Mouse (Mus musculus): ENCODE data around the gene Ush1c. TPM values are rescaled to one million over a fixed set of nuclear protein-coding genes. Genes with fewer than 3 reads are reported as not detected.
A peak's percentile ranks its signal among the peaks of the same experiment; 100 is the strongest.

The Ush1c gene
- total and polyA plus RNA-seq, 2 experiments from 2014 or later, result 1.6 to 1.9 TPM

- 91% methylated on average over 11 of the region's 11 CpGs for WGBS
- Histone ChIP-seq H3K4me1 (ENCODE audit: insufficient read depth) (peaks cover 5% of the 10 kb centered on the region; the same call in 1 of the 2 replicates), H3K27ac (ENCODE audit: low read depth, low read length) (no peak overlapping the region), H3K9ac (no peak overlapping the region), H3K4me2 (ENCODE audit: low read depth) (no peak overlapping the region), H3K4me3 (ENCODE audit: low read depth, low read length) (no peak overlapping the region), H3K9me3 (ENCODE audit: low read length) (no peaks in the 10 kb centered on the region), H3K27me3 (ENCODE audit: insufficient read depth, low read length) (no peaks in the 10 kb centered on the region), H3K36me3 (ENCODE audit: insufficient read depth) (peaks cover 7% of the 10 kb centered on the region; the same call in 1 of the 2 replicates)
- no peak for TF ChIP-seq CTCF (IDR thresholded peaks at IDR 0.05; ENCODE audit: low read depth)
- DNase-seq (no peak), ATAC-seq (no peak)
Measured at GRCm38 (mm10) chr7:46165876-46166275, 72.4 kb downstream of the Ush1c start.

GRCm38 (mm10) chr7:46162731-46163130 is 75.6 kb downstream of the Ush1c start:
- Histone ChIP-seq H3K36me3 (ENCODE audit: insufficient read depth) (peaks cover 4% of the 10 kb centered on the region; the same call in 1 of the 2 replicates), H3K9ac (no peak overlapping the region), H3K4me3 (ENCODE audit: low read depth, low read length) (no peak overlapping the region), H3K4me1 (ENCODE audit: insufficient read depth) (peaks cover 5% of the 10 kb centered on the region; the same call in 1 of the 2 replicates), H3K9me3 (ENCODE audit: low read length) (no peaks in the 10 kb centered on the region), H3K4me2 (ENCODE audit: low read depth) (no peak overlapping the region), H3K27ac (ENCODE audit: low read depth, low read length) (0 out of 2 replicates have a peak overlapping the region, but pooled peaks have one; percentile 41), H3K27me3 (ENCODE audit: insufficient read depth, low read length) (no peaks in the 10 kb centered on the region)
- WGBS, result 52% methylated on average over 5 of the region's 5 CpGs
- ATAC-seq (no peak), DNase-seq (no peak)
- no peak for TF ChIP-seq CTCF (IDR thresholded peaks at IDR 0.05; ENCODE audit: low read depth)

GRCm38 (mm10) chr7:46162132-46162727 is 76.1 kb downstream of the Ush1c start:
- no peak for TF ChIP-seq CTCF (IDR thresholded peaks at IDR 0.05; ENCODE audit: low read depth)

GRCm38 (mm10) chr7:46161615-46162014 is 76.7 kb downstream of the Ush1c start:
- H3K9me3 ChIP-seq (ENCODE audit: low read length), result no peaks in the 10 kb centered on the region
- no peak for DNase-seq
- no peak overlapping the region for H3K4me3 ChIP-seq (ENCODE audit: low read depth, low read length)
- no peak overlapping the region for H3K4me2 ChIP-seq (ENCODE audit: low read depth)
- no peak overlapping the region for H3K27ac ChIP-seq (ENCODE audit: low read depth, low read length)
- no peaks in the 10 kb centered on the region for H3K27me3 ChIP-seq (ENCODE audit: insufficient read depth, low read length)
- 25% methylated on average over 3 of the region's 3 CpGs for WGBS
- H3K4me1 ChIP-seq (ENCODE audit: insufficient read depth), result peaks cover 5% of the 10 kb centered on the region; the same call in 1 of the 2 replicates
- no peak for TF ChIP-seq CTCF (IDR thresholded peaks at IDR 0.05; ENCODE audit: low read depth)
- H3K36me3 ChIP-seq (ENCODE audit: insufficient read depth), result peaks cover 4% of the 10 kb centered on the region; the same call in 1 of the 2 replicates
- 0 out of 2 replicates have a peak, but pooled peaks have one; percentile 5 for ATAC-seq
- no peak overlapping the region for H3K9ac ChIP-seq

More at GRCm38 (mm10) chr7:46162132-46162727, 76.1 kb downstream of the Ush1c start:
- peak; percentile 72 for ATAC-seq
- WGBS, result 50% methylated on average over 11 of the region's 11 CpGs
- H3K9ac ChIP-seq, result no peak overlapping the region
- no peak overlapping the region for H3K4me3 ChIP-seq (ENCODE audit: low read depth, low read length)
- H3K36me3 ChIP-seq (ENCODE audit: insufficient read depth), result peaks cover 4% of the 10 kb centered on the region; the same call in 1 of the 2 replicates
- peak overlapping the region; percentile 41; the same call in 1 of the 2 replicates for H3K27ac ChIP-seq (ENCODE audit: low read depth, low read length)
- peaks cover 5% of the 10 kb centered on the region; the same call in 1 of the 2 replicates for H3K4me1 ChIP-seq (ENCODE audit: insufficient read depth)
- H3K9me3 ChIP-seq (ENCODE audit: low read length), result no peaks in the 10 kb centered on the region
- no peaks in the 10 kb centered on the region for H3K27me3 ChIP-seq (ENCODE audit: insufficient read depth, low read length)
- no peak overlapping the region for H3K4me2 ChIP-seq (ENCODE audit: low read depth)
- DNase-seq, result no peak

GRCm38 (mm10) chr7:46157746-46158145 is 80.6 kb downstream of the Ush1c start:
- DNase-seq (no peak), ATAC-seq (no peak)
- Histone ChIP-seq H3K4me1 (ENCODE audit: insufficient read depth) (peaks cover 5% of the 10 kb centered on the region; the same call in 1 of the 2 replicates), H3K9ac (no peak overlapping the region), H3K27me3 (ENCODE audit: insufficient read depth, low read length) (no peaks in the 10 kb centered on the region), H3K9me3 (ENCODE audit: low read length) (no peaks in the 10 kb centered on the region), H3K36me3 (ENCODE audit: insufficient read depth) (no peaks in the 10 kb centered on the region), H3K27ac (ENCODE audit: low read depth, low read length) (no peak overlapping the region), H3K4me2 (ENCODE audit: low read depth) (no peak overlapping the region), H3K4me3 (ENCODE audit: low read depth, low read length) (no peak overlapping the region)
- no peak for TF ChIP-seq CTCF (IDR thresholded peaks at IDR 0.05; ENCODE audit: low read depth)
- WGBS, result 73% methylated on average over 7 of the region's 7 CpGs

GRCm38 (mm10) chr7:46154498-46155488 is 83.5 kb downstream of the Ush1c start:
- no peak overlapping the region for H3K4me3 ChIP-seq (ENCODE audit: low read depth, low read length)
- H3K9ac ChIP-seq, result no peak overlapping the region
- no peak overlapping the region for H3K27ac ChIP-seq (ENCODE audit: low read depth, low read length)
- H3K36me3 ChIP-seq (ENCODE audit: insufficient read depth), result no peaks in the 10 kb centered on the region
- H3K27me3 ChIP-seq (ENCODE audit: insufficient read depth, low read length), result no peaks in the 10 kb centered on the region
- no peak overlapping the region for H3K4me2 ChIP-seq (ENCODE audit: low read depth)
- DNase-seq (no peak), ATAC-seq (no peak; the same call in 1 of the 2 replicates)
- H3K9me3 ChIP-seq (ENCODE audit: low read length), result no peaks in the 10 kb centered on the region
- no peak for TF ChIP-seq CTCF (IDR thresholded peaks at IDR 0.05; ENCODE audit: low read depth)
- WGBS, result 26% methylated on average over 18 of the region's 18 CpGs
- H3K4me1 ChIP-seq (ENCODE audit: insufficient read depth), result no peaks in the 10 kb centered on the region

Measured in forebrain, postnatal 0 days (tissue).